Mouse (Mus musculus): ENCODE measurements around the gene Gsto2.

DNA sequence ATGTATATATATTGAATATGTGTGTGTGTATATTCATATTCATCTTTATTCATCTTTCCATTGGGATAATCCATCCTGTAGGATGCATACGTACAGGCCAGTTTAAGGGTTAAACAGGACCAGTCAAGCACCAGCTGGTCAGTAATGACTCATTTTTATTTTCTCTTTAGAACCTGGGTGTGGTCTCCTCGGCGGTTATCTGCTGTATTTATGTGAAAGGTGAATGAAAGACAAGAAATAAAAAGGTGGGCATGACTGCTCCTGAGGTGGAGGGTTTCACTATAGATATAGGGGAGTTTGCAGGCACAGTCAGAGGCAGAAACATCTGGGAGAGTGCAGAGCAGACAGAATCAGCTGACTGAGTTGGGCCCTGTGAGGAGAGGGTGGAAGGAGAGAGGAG lies 4.2 kb downstream of the Gsto2 start:
- no peak for TF ChIP-seq CTCF (IDR thresholded peaks at IDR 0.05; ENCODE audit: extremely low read depth, insufficient read length, insufficient replicate concordance, low read depth, low read length)
- TF ChIP-seq POLR2A (IDR thresholded peaks at IDR 0.05; ENCODE audit: low read depth, low read length): no peak
